In genomic region chr5:91975758-91976157, GRCm38 (mm10) we compare ENCODE assay signal across 25 mouse cellular contexts. TPM values are rescaled to one million over a fixed set of nuclear protein-coding genes. Genes with fewer than 3 reads are reported as not detected.
"Had no signal": no experiment of that assay in that cellular context is flagged by ENCODE, and none has a peak within 500 bp of the region (broad histone marks: within the 10 kb centered on the region; RNA-seq: fewer than 3 reads in every experiment).

No protein-coding gene starts in this region.

- H3K27ac ChIP-seq: midbrain, embryonic 10.5 days; midbrain, embryonic 12.5 days; neural tube, embryonic 13.5 days; neural tube, embryonic 15.5 days had no signal

- H3K9me3 ChIP-seq: midbrain, embryonic 10.5 days; midbrain, embryonic 12.5 days; neural tube, embryonic 13.5 days; neural tube, embryonic 15.5 days had no signal

- DNase-seq: lung, adult 18-20 months; lung, embryonic 14.5 days; lung, postnatal 10 days; lung, postnatal 4 days; midbrain, embryonic 14.5 days; retina, postnatal 1 day; right cerebral cortex, postnatal 25 days; right cerebral cortex, postnatal 4 days; spleen, adult 18-20 months; thymus, adult 18-20 months; thymus, postnatal 14 days; thymus, postnatal 36 days had no signal

- H3K27me3 ChIP-seq: midbrain, embryonic 12.5 days; neural tube, embryonic 13.5 days; neural tube, embryonic 15.5 days had no signal

- H3K4me3 ChIP-seq: midbrain, embryonic 10.5 days; midbrain, embryonic 12.5 days; myocyte; neural tube, embryonic 13.5 days; neural tube, embryonic 15.5 days had no signal

- H3K4me1 ChIP-seq: midbrain, embryonic 10.5 days; midbrain, embryonic 12.5 days; neural tube, embryonic 13.5 days; neural tube, embryonic 15.5 days had no signal

- ATAC-seq: midbrain, embryonic 16.5 days had no signal

- H3K36me3 ChIP-seq: midbrain, embryonic 10.5 days; midbrain, embryonic 12.5 days; neural tube, embryonic 13.5 days; neural tube, embryonic 15.5 days had no signal

RNA-seq across cellular contexts. Expression of gene Odaph, which starts 11.5 kb away (rescaled TPM):
- total RNA-seq: megakaryocyte, adult 5-6 weeks; megakaryocyte-erythroid progenitor cell, adult 5-6 weeks had no signal
- polyA plus RNA-seq: lung, embryonic 14.5 days; lung, embryonic 16.5 days; midbrain, embryonic 10.5 days; midbrain, embryonic 12.5 days; midbrain, embryonic 16.5 days; myocyte; neural tube, embryonic 11.5 days; neural tube, embryonic 13.5 days; small intestine, adult 2 months; stomach, embryonic 14.5 days; thymus, postnatal 0 days had no signal
